Mouse (Mus musculus): ENCODE data around the gene Tas2r135.

DNA sequence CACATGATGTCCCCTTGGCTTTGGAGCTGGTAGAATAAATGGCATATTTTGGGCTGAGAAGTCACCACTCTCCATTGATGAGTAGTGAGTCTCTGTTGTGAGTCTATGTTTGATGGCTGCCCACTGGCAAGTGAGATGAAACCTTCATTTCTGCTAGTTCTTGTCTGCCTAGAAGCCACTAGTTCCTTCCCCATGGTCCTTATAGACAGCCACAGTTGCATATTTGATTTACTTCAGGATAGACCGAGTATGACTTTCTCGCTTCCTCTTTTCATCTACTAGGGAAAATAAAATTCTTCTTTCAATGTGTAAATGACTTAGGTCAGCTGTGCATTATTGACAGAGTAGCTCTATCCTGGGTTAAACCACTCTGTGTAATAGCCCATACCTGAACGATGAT lies 19.2 kb downstream of the Tas2r135 start:
- no peak for TF ChIP-seq GATA1 (IDR thresholded peaks at IDR 0.05; ENCODE audit: low read length)
- no peak for TF ChIP-seq TAL1 (IDR thresholded peaks at IDR 0.05; ENCODE audit: low read length)
